Mouse (Mus musculus) bone marrow macrophage, adult 2 months (primary cell): ENCODE data around the gene Dok1. TPM values are rescaled to one million over a fixed set of nuclear protein-coding genes. Genes with fewer than 3 reads are reported as not detected.

ENCODE experiments used
- H3K27ac ChIP-seq: 2 replicates; pipeline ENCODE4 v1.5.1; 2012; ENCODE audit warnings: low read depth, low read length; ENCODE audit not compliant: insufficient read depth
- H3K4me1 ChIP-seq: 2 replicates; pipeline ENCODE4 v1.6.1; 2012; ENCODE audit warnings: low read length; ENCODE audit not compliant: control insufficient read depth, insufficient read depth
- H3K4me3 ChIP-seq: 2 replicates; pipeline ENCODE4 v1.5.1; 2012; ENCODE audit warnings: mild to moderate bottlenecking, low read length, moderate library complexity; ENCODE audit not compliant: insufficient read depth
- CTCF ChIP-seq: IDR thresholded peaks from 2 replicates; pipeline ENCODE4 v1.5.1; 2012; ENCODE audit warnings: low read depth, mild to moderate bottlenecking, low read length, moderate library complexity
- POLR2A ChIP-seq: IDR thresholded peaks from 2 replicates; pipeline ENCODE4 v1.6.1; 2012; ENCODE audit warnings: mild to moderate bottlenecking, low read depth, low read length, borderline replicate concordance
- polyA plus RNA-seq: library from polyadenylated mRNA; stranded (reverse); fragments of >200 nt; gene quantifications from 2 replicates; pipeline ENCODE4 v1.2.4, GENCODE M21; 2012; ENCODE audit not compliant: missing spikeins, insufficient read depth, insufficient read length

The Dok1 gene
- polyA plus RNA-seq: 69.9 and 72.0 TPM in 2 replicates

DNA sequence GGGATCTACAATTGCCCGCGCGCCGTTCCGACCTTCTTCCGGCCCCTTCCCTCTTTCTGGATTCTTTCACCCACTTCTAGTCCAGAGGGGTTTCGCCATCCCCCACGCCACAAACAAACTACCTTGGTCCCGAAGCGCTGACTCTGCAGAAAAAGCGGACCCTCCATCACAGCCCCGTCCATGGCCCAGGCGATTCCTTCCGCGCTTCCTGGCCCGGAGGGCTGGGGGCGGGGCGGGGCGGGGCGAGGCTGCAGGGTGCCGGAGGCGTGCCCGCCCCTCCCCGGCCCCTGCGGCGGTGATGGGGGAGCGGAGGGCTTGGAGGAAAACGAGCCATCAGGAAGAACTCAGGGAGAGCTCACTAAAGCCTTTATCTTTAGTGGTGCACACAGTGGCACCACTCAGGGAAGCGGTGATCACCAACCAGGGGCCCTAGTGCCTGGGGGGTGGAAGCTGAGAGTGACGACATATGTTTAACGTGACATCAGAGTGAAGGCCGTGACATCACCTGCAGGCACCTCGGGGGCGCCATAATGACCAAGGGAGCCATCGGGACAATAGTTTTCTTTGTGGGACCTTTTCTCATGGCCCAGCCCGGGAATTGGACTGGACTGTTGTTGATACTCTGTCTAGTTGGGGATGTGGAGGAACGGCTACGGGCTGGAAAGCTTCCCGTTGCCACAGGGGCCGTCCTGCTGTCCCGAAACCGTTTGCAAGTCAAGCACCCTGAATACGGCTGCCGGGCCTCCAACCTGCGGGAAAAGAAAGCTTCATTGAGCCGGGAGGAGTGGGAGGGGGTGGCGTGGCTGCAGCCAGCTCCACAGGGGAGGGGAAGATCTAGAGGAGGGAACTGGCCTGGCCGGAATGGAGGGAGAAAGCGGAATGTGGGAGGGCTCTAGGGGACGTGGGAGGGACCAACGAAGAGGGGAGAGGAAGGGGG, at the start of gene Dok1, which contains the start of gene Loxl3:
TSS of gene Dok1 (minus strand) at position 223 of the 937 bp plus-strand sequence.
TSS of gene Loxl3 (plus strand) at position 925 of the 937 bp plus-strand sequence.
- peak within 1 kb of the TSS; percentile 78 for H3K27ac ChIP-seq
- H3K4me3 ChIP-seq: peak within 1 kb of the TSS; percentile 78
- peaks cover 15% of the 10 kb centered on the region for H3K4me1 ChIP-seq
- TF ChIP-seq CTCF (no peak), POLR2A (no peak)

DNA sequence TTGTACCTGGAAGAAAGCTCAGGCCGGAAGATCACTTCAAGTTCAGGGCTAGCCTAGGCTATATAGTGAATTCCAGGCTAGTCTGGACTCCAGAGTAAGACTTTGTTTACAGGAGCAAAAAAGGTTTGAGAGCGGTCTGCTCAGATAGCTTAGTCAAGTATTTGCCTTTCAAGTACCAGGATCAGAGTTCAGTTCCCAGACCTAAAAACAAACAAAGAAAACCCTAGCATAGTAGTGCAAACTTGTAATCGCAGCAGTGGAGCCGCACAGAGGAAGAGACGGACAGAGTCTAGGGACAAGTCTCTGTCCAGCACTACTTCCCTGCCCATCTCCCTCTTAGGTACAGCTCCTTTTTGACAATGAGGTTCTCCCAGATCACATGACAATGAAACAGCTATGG, 46.9 kb upstream of the Dok1 start:
- Histone ChIP-seq H3K4me1 (peaks cover 6% of the 10 kb centered on the region; the same call in 1 of the 2 replicates), H3K27ac (no peak overlapping the region), H3K4me3 (no peak overlapping the region)
- TF ChIP-seq CTCF (no peak), POLR2A (no peak)

DNA sequence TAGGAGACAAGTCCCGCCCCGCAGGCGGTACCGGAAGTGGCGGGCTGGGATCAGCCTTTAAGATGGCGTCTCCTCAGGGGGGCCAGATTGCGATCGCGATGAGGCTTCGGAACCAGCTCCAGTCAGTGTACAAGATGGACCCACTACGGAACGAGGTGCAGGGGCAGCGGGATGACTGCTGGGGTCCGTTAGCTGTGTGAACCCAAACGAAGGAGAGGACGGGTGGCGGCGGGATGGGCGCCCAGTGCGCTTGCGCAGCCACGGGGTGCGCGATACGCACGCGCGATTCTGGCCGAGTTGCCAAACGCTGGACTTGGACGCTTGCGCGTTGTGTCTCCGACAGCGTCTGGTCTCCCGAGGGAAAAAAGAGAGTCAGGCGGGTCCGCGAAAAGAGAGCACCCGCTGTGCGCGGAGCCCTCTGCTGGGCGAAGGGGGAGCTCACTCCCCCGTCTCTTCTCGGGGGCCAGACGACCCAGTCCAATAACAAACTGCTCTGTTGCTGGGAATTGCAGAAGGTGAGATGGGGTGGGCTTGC, 45.1 kb upstream of the Dok1 start:
- TF ChIP-seq CTCF: 0 out of 2 replicates have a peak, but pooled peaks have one; percentile 33
- TF ChIP-seq POLR2A: no peak
- H3K27ac ChIP-seq: peak overlapping the region; percentile 65

DNA sequence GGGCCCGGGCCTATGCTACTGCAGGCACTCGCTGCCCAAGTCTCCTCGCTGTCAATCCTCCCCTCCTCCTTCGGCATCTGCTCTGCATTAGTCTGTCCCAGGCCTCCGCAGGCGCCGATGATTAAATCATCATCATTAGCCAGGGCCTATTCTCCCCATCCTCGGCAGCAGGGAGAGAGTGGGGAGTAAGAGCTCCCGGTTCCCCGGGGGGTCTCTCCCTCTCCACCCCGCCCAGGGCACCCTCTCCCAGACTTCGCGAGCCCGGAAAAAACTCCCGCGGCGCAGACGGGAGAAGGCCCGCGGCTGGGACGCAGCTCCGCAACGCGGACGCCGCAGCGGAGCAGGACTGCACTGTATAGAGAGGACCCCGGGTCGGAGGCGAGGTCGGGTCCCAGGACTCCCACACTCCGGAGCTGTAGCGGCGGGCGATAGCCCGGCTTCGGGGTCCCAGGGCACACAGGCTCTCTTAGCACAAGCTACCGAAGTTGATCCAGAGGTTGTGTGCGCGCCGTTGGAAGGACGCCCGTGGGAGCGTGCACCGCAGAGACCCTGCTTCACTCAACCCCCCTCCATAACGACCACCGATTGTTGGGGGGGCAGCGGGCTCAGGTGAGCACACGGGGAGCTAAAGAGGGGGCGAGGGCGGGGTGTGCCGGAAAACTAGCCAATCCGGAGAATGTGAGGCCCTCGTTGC, 44.5 kb upstream of the Dok1 start, which contains the start of gene Pcgf1:
TSS of gene Pcgf1 (plus strand) at position 240 of the 694 bp plus-strand sequence.
- H3K4me3 ChIP-seq: peak within 1 kb of the TSS; percentile 69
- H3K27ac ChIP-seq: peak within 1 kb of the TSS; percentile 65
- TF ChIP-seq CTCF (no peak), POLR2A (no peak)

More for the DNA sequence above, 45.1 kb upstream of the Dok1 start:
- peaks cover 6% of the 10 kb centered on the region; the same call in 1 of the 2 replicates for H3K4me1 ChIP-seq
- H3K4me3 ChIP-seq: peak overlapping the region; percentile 69

DNA sequence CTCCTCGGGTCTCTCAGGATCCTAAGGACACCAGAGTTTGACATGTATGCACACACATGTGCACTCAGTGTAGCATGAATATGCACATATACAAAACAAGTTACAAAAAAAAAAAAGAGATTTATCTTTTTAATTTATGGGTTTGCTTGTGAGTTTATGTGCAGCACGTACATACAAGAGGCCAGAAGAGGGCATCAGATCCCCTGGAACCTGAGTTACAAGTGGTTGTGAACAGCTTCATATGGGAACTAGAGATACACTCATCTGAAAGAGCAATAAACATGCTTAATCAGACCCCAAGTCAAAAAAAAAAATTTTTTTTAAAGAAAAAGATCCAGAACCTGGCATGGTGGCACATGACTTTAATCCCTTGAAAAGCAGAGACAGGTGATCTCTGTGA, 41.7 kb upstream of the Dok1 start:
- peaks cover 9% of the 10 kb centered on the region for H3K4me1 ChIP-seq
- TF ChIP-seq POLR2A (no peak), CTCF (no peak)
- no peak overlapping the region for H3K27ac ChIP-seq
- H3K4me3 ChIP-seq: no peak overlapping the region

More for the DNA sequence above, 44.5 kb upstream of the Dok1 start, which contains the start of gene Pcgf1:
- peaks cover 6% of the 10 kb centered on the region; the same call in 1 of the 2 replicates for H3K4me1 ChIP-seq

DNA sequence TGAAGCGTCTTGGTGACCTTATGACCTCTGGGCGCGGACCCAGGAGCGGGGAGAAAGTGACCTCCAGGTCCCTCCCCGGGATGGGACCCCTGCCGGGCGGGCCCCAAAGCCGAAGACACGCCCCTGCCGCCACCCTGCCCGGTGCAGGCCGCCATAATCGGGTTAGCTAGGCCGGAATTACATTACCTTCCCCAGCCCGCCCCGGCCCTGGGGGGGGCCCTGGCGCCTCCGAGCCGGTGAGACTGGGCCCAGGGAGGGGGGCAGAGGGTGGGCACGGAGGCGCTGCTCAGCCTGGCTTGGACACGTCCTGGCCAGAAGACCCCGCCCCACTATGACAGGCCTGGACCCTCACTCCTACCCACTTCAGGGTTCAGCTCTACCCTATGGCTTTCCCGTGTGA, 37.9 kb upstream of the Dok1 start:
- Histone ChIP-seq H3K4me3 (peak overlapping the region; percentile 27; the same call in 1 of the 2 replicates), H3K27ac (no peak overlapping the region), H3K4me1 (peaks cover 3% of the 10 kb centered on the region; the same call in 1 of the 2 replicates)
- no peak for TF ChIP-seq POLR2A
- no peak for TF ChIP-seq CTCF

DNA sequence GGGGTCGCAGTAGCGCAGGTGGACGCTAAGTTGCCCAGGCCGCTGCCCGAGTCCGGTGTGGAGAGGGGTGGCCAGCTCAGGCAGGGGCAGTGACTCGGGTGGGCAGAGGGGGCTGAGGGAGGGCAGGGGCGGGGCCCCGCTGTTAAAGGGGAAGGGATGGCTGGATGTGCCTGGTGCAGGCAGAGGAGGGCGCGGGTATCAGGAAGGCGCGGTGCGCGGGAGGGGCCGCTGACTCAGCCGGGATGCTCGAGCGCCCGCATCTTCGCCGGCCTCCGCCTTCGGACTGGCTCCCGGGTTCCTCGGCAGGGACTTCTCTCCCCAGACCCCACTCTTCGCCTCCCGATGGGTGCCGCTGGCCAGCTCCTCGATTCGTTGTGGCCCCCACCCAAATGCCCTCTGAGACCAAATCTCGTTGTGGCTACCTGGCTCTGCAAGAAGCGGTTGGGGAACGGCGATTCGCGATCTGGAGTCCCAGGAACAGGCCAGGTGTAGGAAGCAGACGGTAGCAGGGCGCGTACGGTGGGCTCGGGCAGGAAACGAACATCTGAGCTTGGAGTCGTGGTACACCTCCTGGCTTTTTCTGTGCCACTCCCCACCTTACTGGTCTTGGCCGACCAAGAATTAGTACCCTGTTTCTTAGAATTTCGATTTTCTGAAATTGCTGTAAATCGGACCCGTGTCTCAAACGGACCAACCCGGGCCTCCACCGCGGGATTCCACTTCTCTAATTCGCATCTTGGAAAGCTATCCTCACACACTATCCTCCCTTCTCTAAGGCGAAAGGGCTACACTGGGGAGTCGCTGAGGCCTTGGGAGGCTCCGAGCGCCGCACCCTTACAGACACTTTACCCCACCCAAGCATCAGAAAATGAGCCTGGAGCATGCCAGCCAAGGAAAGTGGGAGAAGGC, 37.3 kb upstream of the Dok1 start:
- Histone ChIP-seq H3K4me3 (peak overlapping the region; percentile 27), H3K27ac (no peak overlapping the region), H3K4me1 (peaks cover 3% of the 10 kb centered on the region; the same call in 1 of the 2 replicates)
- TF ChIP-seq CTCF (no peak), POLR2A (no peak)

DNA sequence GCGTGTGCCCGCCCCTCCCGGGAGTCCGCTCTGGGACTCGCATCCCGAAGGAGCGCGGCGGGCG, 36.8 kb upstream of the Dok1 start, which contains the start of gene Tlx2:
TSS of gene Tlx2 (minus strand) at position 47 of the 64 bp plus-strand sequence.
- Histone ChIP-seq H3K4me1 (peaks cover 3% of the 10 kb centered on the region; the same call in 1 of the 2 replicates), H3K4me3 (peak within 1 kb of the TSS; percentile 27), H3K27ac (no peak within 1 kb of the TSS)
- TF ChIP-seq CTCF (no peak), POLR2A (no peak)

DNA sequence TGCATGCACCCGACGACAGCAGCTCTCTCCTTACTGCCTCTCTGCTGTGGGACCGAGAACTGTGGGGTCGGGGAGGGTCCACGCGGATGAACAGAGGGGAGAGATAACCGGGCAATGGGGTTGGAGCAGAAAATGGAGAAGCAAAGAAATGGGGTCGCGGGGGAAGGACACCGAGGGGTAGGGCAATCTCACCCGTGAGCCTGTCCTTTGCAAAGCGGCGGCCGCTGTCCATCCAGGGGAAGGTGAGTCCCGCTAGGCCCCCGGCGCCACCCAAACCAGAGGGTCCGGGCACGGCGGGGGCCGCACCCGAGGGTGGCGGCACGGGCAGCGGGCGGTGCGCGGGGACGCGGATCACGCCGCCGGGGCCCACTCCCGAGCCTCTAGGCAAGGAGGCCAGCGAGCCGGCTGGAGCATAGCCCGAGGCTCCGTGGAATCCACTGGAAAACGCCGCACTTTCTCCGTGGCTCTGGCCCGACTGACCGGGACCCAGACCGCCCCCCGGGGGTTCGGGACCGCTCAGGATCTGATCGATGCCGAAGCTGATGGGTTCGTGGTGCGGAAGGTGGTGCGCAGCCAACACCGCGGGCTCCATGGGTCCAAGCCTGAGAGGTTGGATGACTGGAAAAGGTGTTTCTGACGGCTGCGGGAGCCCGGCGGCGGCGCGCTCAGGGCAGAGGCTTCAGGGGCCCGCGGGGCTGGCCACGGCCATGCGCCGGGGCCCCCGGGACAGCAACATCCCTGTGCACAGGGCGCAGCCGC, 36.4 kb upstream of the Dok1 start:
- Histone ChIP-seq H3K4me1 (peaks cover 3% of the 10 kb centered on the region; the same call in 1 of the 2 replicates), H3K4me3 (peak overlapping the region; percentile 27), H3K27ac (no peak overlapping the region)
- TF ChIP-seq POLR2A: no peak
- no peak for TF ChIP-seq CTCF
